Mouse (Mus musculus) embryonic facial prominence, embryonic 12.5 days (tissue): ENCODE data around the gene Antxr1. TPM values are rescaled to one million over a fixed set of nuclear protein-coding genes. Genes with fewer than 3 reads are reported as not detected.

ENCODE experiments used
- ATAC-seq: fragments of 200-750 bp; cut with Nextera tagmentation; 2 replicates; pipeline ENCODE4 v1.8.0; 2017; ENCODE audit not compliant: insufficient number of reproducible peaks, insufficient read depth, low FRiP score, low TSS enrichment
- H3K27ac ChIP-seq: fragments of 300-500 bp; sonication (generic); 2 replicates; pipeline ENCODE4 v1.5.1; 2016; ENCODE audit warnings: mild to moderate bottlenecking
- H3K27me3 ChIP-seq: fragments of 300-500 bp; sonication (generic); 2 replicates; pipeline ENCODE4 v1.6.1; 2016; ENCODE audit warnings: mild to moderate bottlenecking, moderate library complexity
- H3K36me3 ChIP-seq: fragments of 300-500 bp; sonication (generic); 2 replicates; pipeline ENCODE4 v1.6.1; 2016; ENCODE audit warnings: mild to moderate bottlenecking
- H3K4me1 ChIP-seq: fragments of 300-500 bp; sonication (generic); 2 replicates; pipeline ENCODE4 v1.6.1; 2016
- H3K4me2 ChIP-seq: fragments of 300-500 bp; sonication (generic); replicated peaks from 2 replicates; pipeline ENCODE4 v1.6.1; 2016; ENCODE audit warnings: mild to moderate bottlenecking, moderate library complexity
- H3K4me3 ChIP-seq: fragments of 300-500 bp; sonication (generic); 2 replicates; pipeline ENCODE4 v1.5.1; 2016; ENCODE audit warnings: mild to moderate bottlenecking
- H3K9ac ChIP-seq: fragments of 300-500 bp; sonication (generic); 2 replicates; pipeline ENCODE4 v1.6.1; 2016; ENCODE audit warnings: mild to moderate bottlenecking, moderate library complexity
- H3K9me3 ChIP-seq: fragments of 300-500 bp; sonication (generic); 2 replicates; pipeline ENCODE4 v1.6.1; 2016; ENCODE audit warnings: mild to moderate bottlenecking, moderate library complexity
- WGBS: fragments of 180-500 bp; shearing (Covaris S2); methylation state at CpG from one replicate; pipeline ENCODE4 v1.1.7; 2016; 5-methylcytosine and 5-hydroxymethylcytosine counted together
- polyA plus RNA-seq: library from polyadenylated mRNA; unstranded; fragments of >200 nt; fragmentation: Nextera tagmentation; extraction: Ambion mirVana; gene quantifications from 2 replicates; pipeline ENCODE4 v1.2.1, GENCODE M21; 2016

The Antxr1 gene
- polyA plus RNA-seq, 1 experiment from 2014 or later = 13.3 TPM

DNA sequence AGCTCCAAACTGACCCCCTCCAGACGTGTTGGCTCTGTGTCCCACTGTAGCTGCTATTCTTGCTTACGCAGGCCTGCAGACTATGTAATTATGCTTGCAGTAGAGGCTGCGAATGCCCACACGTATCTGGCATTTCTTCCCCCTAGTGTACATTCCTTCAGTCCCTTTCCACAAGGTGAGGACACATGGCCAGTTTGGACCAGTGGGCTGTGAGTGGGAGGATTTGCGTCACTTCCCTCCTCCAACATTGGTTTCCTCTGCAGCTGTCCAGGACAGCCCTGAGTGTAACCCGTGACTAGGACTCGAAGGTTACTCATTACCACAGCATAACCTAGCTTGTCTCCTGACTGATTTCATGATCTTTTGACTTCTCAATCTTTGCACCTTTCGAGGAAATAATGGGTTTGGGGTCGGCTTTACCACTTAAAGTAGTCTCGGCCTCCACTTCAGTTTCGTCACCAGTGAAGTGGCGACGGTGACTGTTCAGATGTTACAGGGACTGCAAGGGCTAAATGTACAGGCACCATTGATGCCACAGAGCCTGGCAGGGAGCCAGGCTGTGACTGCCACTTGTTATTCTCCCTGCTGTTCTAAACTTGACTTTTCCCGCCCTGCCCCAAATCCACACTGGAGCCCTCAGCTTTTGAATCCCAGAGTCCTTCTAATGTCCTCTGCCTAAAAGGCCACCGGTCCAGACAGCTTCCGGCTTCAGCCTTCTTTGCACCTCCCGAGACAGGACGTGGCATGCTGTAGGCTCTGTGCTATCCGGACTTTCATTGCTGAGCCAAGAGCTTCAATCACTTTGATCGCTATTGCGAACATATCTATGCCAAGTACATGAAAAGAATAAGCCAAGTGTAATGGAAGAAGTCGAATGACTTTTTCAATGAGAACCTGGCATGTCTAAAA lies 7.1 kb downstream of the Antxr1 start:
- Histone ChIP-seq H3K9ac (no peak overlapping the region), H3K4me2 (no peak overlapping the region), H3K27ac (no peak overlapping the region), H3K36me3 (no peaks in the 10 kb centered on the region), H3K4me3 (no peak overlapping the region), H3K27me3 (no peaks in the 10 kb centered on the region), H3K9me3 (no peaks in the 10 kb centered on the region), H3K4me1 (peaks cover 29% of the 10 kb centered on the region)
- WGBS = 89% methylated on average over 22 of the region's 22 CpGs
- ATAC-seq = no peak

DNA sequence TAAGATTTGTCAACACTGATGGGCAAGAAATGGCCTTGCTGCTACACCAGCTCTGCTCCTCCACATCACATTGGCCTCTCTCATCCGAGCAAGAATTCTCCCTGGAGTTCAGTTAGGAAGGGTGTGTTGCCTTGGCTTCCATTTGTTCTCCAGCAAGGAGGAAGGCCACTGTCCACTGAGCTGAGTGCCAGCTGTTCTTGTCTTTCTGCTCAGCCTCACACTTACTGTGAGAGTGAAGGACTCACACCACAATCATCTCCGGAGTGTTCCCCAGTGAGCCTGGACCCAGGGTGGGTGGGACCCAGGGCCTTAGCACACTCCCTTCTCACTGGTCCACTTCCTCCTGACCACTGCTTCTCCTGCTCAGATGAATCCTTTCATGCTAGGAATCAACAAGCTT lies 8.7 kb downstream of the Antxr1 start:
- Histone ChIP-seq H3K9ac (no peak overlapping the region), H3K36me3 (no peaks in the 10 kb centered on the region), H3K27ac (no peak overlapping the region), H3K4me2 (no peak overlapping the region), H3K27me3 (no peaks in the 10 kb centered on the region), H3K9me3 (no peaks in the 10 kb centered on the region), H3K4me3 (no peak overlapping the region), H3K4me1 (peaks cover 18% of the 10 kb centered on the region)
- 91% methylated on average over 2 of the region's 2 CpGs for WGBS
- ATAC-seq = no peak

DNA sequence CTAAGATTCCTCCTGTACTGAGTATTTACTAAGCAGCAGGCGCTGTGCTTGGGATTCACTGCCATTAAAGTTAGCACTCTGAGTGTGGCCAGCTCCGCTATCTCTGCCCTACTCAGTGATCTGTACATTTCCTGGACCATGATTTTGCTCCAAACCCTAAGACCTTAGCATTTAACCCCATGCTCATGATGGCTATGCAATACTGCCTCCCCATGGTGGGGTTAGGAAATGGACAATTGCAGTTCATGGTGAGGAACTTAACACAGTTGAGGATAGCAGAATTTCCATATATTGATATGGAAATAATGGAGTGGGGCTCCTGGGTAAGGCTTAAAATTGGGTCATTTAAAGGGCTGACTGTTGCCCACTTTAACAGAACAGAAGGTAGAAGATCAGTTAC lies 12.2 kb downstream of the Antxr1 start:
- Histone ChIP-seq H3K27me3 (no peaks in the 10 kb centered on the region), H3K4me2 (no peak overlapping the region), H3K4me3 (no peak overlapping the region), H3K4me1 (no peaks in the 10 kb centered on the region; the same call in 1 of the 2 replicates), H3K27ac (no peak overlapping the region), H3K9me3 (no peaks in the 10 kb centered on the region), H3K36me3 (no peaks in the 10 kb centered on the region), H3K9ac (no peak overlapping the region)
- ATAC-seq = no peak
- 87% methylated on average over 2 of the region's 2 CpGs for WGBS

DNA sequence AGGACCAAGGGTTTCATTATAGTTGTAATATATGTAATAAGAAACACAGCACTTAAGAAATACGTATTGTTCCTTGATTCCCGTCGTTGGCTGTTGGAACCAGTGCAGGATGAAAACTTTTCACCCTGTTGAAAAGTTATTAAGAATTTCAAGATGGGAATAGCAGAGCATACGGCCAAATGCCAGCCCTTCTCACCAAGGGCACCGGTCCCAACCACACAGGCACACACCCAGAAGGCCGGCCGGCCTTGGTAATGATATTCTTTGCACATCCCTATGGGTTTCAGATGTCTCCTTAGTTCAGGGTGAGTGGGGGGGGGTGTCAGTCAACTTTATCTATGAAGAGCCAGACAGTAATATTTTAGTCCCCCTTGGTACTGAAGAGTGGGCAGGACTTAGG lies 17.0 kb downstream of the Antxr1 start:
- Histone ChIP-seq H3K36me3 (no peaks in the 10 kb centered on the region), H3K9ac (no peak overlapping the region), H3K27me3 (no peaks in the 10 kb centered on the region), H3K4me1 (no peaks in the 10 kb centered on the region), H3K4me2 (no peak overlapping the region), H3K9me3 (no peaks in the 10 kb centered on the region), H3K4me3 (no peak overlapping the region), H3K27ac (no peak overlapping the region)
- no peak for ATAC-seq
- 93% methylated on average over 7 of the region's 7 CpGs for WGBS

DNA sequence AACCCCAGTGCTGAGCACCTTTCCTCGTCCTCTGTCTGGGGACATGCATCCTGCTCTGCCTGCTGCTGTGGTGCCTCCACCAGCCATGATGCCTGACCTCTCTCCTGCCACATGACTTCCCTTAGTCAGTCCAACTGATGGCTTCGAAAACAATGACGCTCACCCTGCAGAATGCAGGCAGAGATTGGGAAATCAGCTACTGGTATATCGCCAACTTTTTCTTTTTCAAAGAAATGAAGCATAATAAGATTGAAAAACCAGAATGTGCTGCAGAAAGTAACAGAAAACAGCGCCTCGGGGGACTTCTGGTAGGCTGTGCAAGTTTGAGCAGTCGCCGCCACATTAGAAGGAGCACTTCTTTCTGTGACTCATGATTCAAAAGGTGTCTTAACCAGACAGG lies 18.7 kb downstream of the Antxr1 start:
- no peak for ATAC-seq
- Histone ChIP-seq H3K36me3 (peaks cover 2% of the 10 kb centered on the region; the same call in 1 of the 2 replicates), H3K9ac (no peak overlapping the region), H3K27me3 (no peaks in the 10 kb centered on the region), H3K9me3 (no peaks in the 10 kb centered on the region), H3K4me1 (no peaks in the 10 kb centered on the region), H3K27ac (no peak overlapping the region), H3K4me3 (no peak overlapping the region), H3K4me2 (no peak overlapping the region)
- 81% methylated on average over 8 of the region's 8 CpGs for WGBS

DNA sequence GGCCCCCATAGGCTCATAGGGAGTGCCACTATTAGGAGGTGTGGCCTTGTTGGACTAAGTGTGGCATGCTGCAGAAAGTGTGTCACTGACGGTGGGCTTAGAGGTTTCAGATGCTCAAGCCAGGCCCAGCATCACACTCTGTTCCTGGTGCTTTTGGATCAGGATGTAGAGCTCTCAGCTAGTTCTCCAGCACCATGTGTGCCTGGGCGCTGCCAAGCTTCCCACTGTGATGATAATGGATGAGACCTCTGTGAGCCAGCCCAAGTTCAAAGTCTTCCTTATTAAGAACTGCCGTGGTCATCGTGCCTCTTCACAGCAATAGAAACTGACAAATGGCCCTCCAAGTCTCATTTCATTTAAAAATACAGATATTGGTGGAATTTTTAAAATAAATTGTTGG lies 22.9 kb downstream of the Antxr1 start:
- Histone ChIP-seq H3K9ac (no peak overlapping the region), H3K4me2 (no peak overlapping the region), H3K36me3 (peaks cover 33% of the 10 kb centered on the region), H3K4me3 (no peak overlapping the region), H3K4me1 (no peaks in the 10 kb centered on the region), H3K27me3 (no peaks in the 10 kb centered on the region), H3K9me3 (no peaks in the 10 kb centered on the region), H3K27ac (no peak overlapping the region)
- 87% methylated on average over 4 of the region's 4 CpGs for WGBS
- no peak for ATAC-seq

DNA sequence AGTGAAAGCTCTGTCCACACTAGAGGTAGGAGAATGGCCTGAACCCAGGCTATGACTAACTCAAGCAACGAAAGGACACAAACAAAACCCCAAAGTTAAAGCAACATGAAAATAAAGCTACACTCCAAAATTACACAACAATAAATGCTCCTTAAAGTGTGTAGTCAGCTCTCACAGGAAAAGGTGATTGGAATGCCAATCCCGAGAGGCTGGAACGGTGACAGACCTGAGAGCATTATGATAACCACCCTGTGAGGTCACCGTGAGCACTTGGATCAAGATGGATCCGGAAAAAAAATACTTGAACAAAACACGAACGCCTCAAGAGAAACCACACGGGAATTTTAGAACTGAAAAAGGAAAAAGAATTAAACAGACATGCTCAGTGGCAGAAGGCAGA lies 31.1 kb downstream of the Antxr1 start:
- H3K4me1 ChIP-seq = peaks cover 18% of the 10 kb centered on the region
- no peak overlapping the region for H3K4me2 ChIP-seq
- WGBS = 87% methylated on average over 8 of the region's 8 CpGs
- H3K27ac ChIP-seq = no peak overlapping the region
- H3K9me3 ChIP-seq = no peaks in the 10 kb centered on the region
- H3K27me3 ChIP-seq = no peaks in the 10 kb centered on the region
- no peak overlapping the region for H3K9ac ChIP-seq
- no peak for ATAC-seq
- H3K4me3 ChIP-seq = no peak overlapping the region
- peaks cover 27% of the 10 kb centered on the region for H3K36me3 ChIP-seq

DNA sequence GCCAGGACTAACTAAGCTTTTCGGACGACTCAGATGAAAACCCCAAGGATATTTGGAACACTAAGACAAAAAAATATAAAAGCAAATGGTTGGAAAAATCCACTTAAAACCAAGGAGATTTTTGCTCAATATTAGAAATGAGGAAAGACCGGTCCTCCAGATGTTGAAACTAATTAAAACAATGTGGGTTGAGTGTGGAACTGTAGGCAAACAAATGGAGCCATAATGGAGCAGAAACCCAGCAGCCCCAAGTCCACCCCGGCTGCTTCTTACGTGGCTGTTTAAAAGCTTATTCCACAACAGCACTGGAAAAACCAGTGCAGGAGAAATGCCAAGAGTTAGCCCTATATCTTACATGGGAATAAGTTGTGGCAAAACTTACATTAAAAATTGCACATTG lies 32.9 kb downstream of the Antxr1 start:
- H3K9me3 ChIP-seq = no peaks in the 10 kb centered on the region
- H3K4me3 ChIP-seq = no peak overlapping the region
- H3K27ac ChIP-seq = peak overlapping the region; percentile 70; the same call in 1 of the 2 replicates
- H3K27me3 ChIP-seq = no peaks in the 10 kb centered on the region
- H3K9ac ChIP-seq = no peak overlapping the region
- peaks cover 18% of the 10 kb centered on the region for H3K4me1 ChIP-seq
- 37% methylated on average over 5 of the region's 5 CpGs for WGBS
- H3K4me2 ChIP-seq = no peak overlapping the region
- peaks cover 20% of the 10 kb centered on the region for H3K36me3 ChIP-seq
- no peak for ATAC-seq

DNA sequence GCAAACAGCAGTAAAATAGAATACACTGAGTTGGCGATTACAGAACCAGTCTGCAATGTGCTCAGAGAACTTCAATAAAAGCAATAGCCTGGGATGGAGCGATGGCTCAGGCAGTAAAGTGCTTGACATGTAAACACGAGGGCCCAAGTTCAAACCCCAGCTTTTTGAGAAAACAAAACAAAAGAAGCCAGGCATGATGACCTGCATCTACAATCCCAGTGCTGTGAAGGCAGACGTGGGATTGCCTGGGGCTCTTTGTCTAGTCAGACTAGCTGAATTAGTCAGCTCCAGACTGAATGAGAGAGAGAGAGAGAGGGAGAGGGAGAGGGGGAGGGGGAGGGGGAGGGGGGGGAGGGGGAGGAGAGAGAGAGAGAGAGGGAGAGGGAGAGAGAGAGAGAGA lies 33.6 kb downstream of the Antxr1 start:
- no peaks in the 10 kb centered on the region for H3K27me3 ChIP-seq
- no peak overlapping the region for H3K27ac ChIP-seq
- peaks cover 18% of the 10 kb centered on the region for H3K4me1 ChIP-seq
- H3K9me3 ChIP-seq = no peaks in the 10 kb centered on the region
- H3K36me3 ChIP-seq = peaks cover 12% of the 10 kb centered on the region
- H3K9ac ChIP-seq = no peak overlapping the region
- no peak for ATAC-seq
- H3K4me3 ChIP-seq = no peak overlapping the region
- no peak overlapping the region for H3K4me2 ChIP-seq
- 34% methylated on average over 4 of the region's 4 CpGs for WGBS

DNA sequence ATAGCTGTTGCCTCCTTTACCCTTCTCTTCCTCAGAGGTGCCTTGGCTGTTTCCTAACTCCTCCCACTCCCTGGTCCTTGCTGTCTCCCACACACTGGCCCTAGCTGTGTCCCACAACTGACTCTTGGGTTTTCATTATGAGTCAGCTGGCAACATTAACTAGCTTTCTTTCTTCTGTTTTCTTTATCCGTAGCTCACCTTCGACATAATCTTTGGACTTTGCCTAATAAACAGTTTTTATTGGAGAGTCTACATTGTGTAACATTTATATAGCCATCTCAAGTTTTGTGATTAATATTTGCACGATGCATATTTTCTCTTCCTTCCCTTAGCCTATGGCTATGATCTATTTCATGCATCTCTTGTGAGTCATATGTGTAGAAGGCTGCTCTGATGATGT lies 40.7 kb downstream of the Antxr1 start:
- WGBS = 88% methylated on average over 3 of the region's 3 CpGs
- no peak overlapping the region for H3K4me2 ChIP-seq
- no peaks in the 10 kb centered on the region for H3K4me1 ChIP-seq
- 0 out of 2 replicates have a peak, but pooled peaks cover 4% of the 10 kb centered on the region for H3K9me3 ChIP-seq
- no peaks in the 10 kb centered on the region for H3K27me3 ChIP-seq
- no peak for ATAC-seq
- peaks cover 12% of the 10 kb centered on the region for H3K36me3 ChIP-seq
- H3K4me3 ChIP-seq = no peak overlapping the region
- H3K9ac ChIP-seq = no peak overlapping the region
- H3K27ac ChIP-seq = no peak overlapping the region

DNA sequence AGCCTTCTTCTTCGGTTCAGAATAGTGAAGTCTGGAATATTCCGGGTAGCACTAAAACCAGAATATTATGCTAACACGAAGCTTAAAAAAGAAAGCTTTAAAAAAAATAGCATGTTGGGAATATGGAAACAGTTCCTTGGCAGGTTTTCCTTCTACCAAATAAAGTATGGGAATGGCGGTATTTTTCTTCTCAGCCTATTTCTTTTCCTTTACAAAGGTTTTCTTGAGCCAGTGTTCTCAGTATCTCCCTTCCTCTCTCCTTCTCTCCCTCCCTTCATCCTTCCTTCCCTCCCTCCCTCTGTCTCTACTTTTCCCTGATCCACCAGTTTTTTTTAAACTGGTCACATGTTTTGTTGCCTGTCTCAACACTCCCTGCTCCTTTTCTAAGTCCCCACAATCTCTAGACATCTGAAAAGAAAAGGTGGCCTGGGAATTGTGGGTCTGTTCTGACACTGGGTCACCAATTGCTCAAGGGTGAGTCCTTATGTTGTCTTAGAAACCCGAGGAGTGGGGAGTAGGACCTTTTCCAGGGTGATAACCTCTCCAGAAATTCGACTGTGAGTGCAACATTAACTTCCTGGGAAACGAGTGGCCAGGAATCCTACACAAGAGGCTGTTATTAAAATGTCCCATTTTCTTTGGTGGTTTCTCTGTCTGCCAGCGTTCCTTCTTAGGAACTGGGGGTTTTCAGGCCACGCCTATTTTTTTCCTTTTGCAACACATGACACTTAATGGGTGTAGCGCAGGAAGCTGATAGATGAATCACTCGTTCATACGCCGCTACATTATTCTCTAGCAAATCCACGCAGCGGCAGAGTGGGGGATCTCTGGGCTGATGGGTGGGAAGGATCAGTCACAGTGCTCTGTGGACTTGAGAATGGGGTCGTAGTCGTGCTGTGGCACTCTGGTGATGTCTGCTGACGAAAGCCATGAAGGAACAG lies 42.4 kb downstream of the Antxr1 start:
- H3K27me3 ChIP-seq = no peaks in the 10 kb centered on the region
- 78% methylated on average over 18 of the region's 18 CpGs for WGBS
- no peak overlapping the region for H3K4me2 ChIP-seq
- ATAC-seq = no peak
- no peak overlapping the region for H3K27ac ChIP-seq
- no peak overlapping the region for H3K4me3 ChIP-seq
- H3K9ac ChIP-seq = no peak overlapping the region
- no peaks in the 10 kb centered on the region for H3K4me1 ChIP-seq
- 0 out of 2 replicates have a peak, but pooled peaks cover 4% of the 10 kb centered on the region for H3K9me3 ChIP-seq
- peaks cover 12% of the 10 kb centered on the region for H3K36me3 ChIP-seq
